Comparison of ENCODE assay signal across 8 mouse cellular contexts in genomic region chr6:87981547-87982256, GRCm38 (mm10). TPM values are rescaled to one million over a fixed set of nuclear protein-coding genes. Genes with fewer than 3 reads are reported as not detected.
DNase-seq lines count a peak whose midpoint lies in the region; ATAC-seq and TF ChIP-seq lines count a peak whose summit lies in the region.

H1fx (minus strand) TSS chr6:87981637.

- TF ChIP-seq CTCF in bone marrow, adult 2 months (IDR thresholded peaks at IDR 0.05; ENCODE audit: control insufficient read depth, insufficient read depth, low read length) = no peak

- no peak for TF ChIP-seq POLR2A in bone marrow, adult 2 months (IDR thresholded peaks at IDR 0.05; ENCODE audit: borderline replicate concordance, control insufficient read depth, low read depth, low read length)

- peak within 1 kb of the TSS; percentile 76 for H3K9ac ChIP-seq in embryonic facial prominence, embryonic 15.5 days
- peak within 1 kb of the TSS; percentile 93 for H3K9ac ChIP-seq in heart, embryonic 13.5 days
- H3K9ac ChIP-seq in liver, embryonic 15.5 days = peak within 1 kb of the TSS; percentile 4; the same call in 1 of the 2 replicates
- peak within 1 kb of the TSS; percentile 97 for H3K9ac ChIP-seq in neural tube, embryonic 12.5 days

- peak within 1 kb of the TSS; percentile 76 for H3K4me2 ChIP-seq in embryonic facial prominence, embryonic 15.5 days (replicated peaks)
- H3K4me2 ChIP-seq in heart, embryonic 13.5 days = peak within 1 kb of the TSS; percentile 89
- peak within 1 kb of the TSS; percentile 68 for H3K4me2 ChIP-seq in liver, embryonic 15.5 days
- H3K4me2 ChIP-seq in neural tube, embryonic 12.5 days (replicated peaks) = peak within 1 kb of the TSS; percentile 86

- under 1% methylated on average over 48 of the region's 55 CpGs for WGBS in bone marrow, adult 2 months
- 0% methylated on average over 54 of the region's 55 CpGs for WGBS in embryonic facial prominence, embryonic 15.5 days
- WGBS in heart, embryonic 13.5 days = under 1% methylated on average over 46 of the region's 55 CpGs
- 1% methylated on average over 50 of the region's 55 CpGs for WGBS in liver, embryonic 15.5 days (ENCODE audit: insufficient replicate concordance)
- WGBS in neural tube, embryonic 12.5 days = under 1% methylated on average over 55 of the region's 55 CpGs

- no peak within 1 kb of the TSS; the same call in 1 of the 2 replicates for H3K27ac ChIP-seq in bone marrow, adult 2 months (ENCODE audit: control insufficient read depth, insufficient read depth, low read depth, low read length, poor library complexity)
- peak within 1 kb of the TSS; percentile 90 for H3K27ac ChIP-seq in embryonic facial prominence, embryonic 15.5 days (replicated peaks)
- peak within 1 kb of the TSS; percentile 77 for H3K27ac ChIP-seq in heart, embryonic 13.5 days (replicated peaks)
- no peak within 1 kb of the TSS for H3K27ac ChIP-seq in liver, embryonic 15.5 days (replicated peaks)
- H3K27ac ChIP-seq in neural tube, embryonic 12.5 days = peak within 1 kb of the TSS; percentile 82

- peak within 1 kb of the TSS; percentile 45 for H3K4me3 ChIP-seq in bone marrow, adult 2 months (replicated peaks; ENCODE audit: control insufficient read depth, low read depth, low read length)
- peak within 1 kb of the TSS; percentile 88 for H3K4me3 ChIP-seq in embryonic facial prominence, embryonic 15.5 days (replicated peaks)
- H3K4me3 ChIP-seq in heart, embryonic 13.5 days = peak within 1 kb of the TSS; percentile 92
- H3K4me3 ChIP-seq in liver, embryonic 15.5 days (replicated peaks) = peak within 1 kb of the TSS; percentile 58
- peak within 1 kb of the TSS; percentile 97 for H3K4me3 ChIP-seq in neural tube, embryonic 12.5 days

- H3K27me3 ChIP-seq in embryonic facial prominence, embryonic 15.5 days = no peaks in the 10 kb centered on the region
- H3K27me3 ChIP-seq in heart, embryonic 13.5 days (replicated peaks) = 0 out of 2 replicates have a peak, but pooled peaks cover 5% of the 10 kb centered on the region
- peaks cover 71% of the 10 kb centered on the region for H3K27me3 ChIP-seq in liver, embryonic 15.5 days
- no peaks in the 10 kb centered on the region for H3K27me3 ChIP-seq in neural tube, embryonic 12.5 days (replicated peaks)

- no peaks in the 10 kb centered on the region for H3K9me3 ChIP-seq in embryonic facial prominence, embryonic 15.5 days (replicated peaks)
- H3K9me3 ChIP-seq in heart, embryonic 13.5 days = no peaks in the 10 kb centered on the region
- no peaks in the 10 kb centered on the region for H3K9me3 ChIP-seq in liver, embryonic 15.5 days (replicated peaks)
- no peaks in the 10 kb centered on the region for H3K9me3 ChIP-seq in neural tube, embryonic 12.5 days

- peaks cover 20% of the 10 kb centered on the region for H3K36me3 ChIP-seq in embryonic facial prominence, embryonic 15.5 days
- peaks cover 22% of the 10 kb centered on the region for H3K36me3 ChIP-seq in heart, embryonic 13.5 days
- H3K36me3 ChIP-seq in liver, embryonic 15.5 days (replicated peaks) = no peaks in the 10 kb centered on the region
- H3K36me3 ChIP-seq in neural tube, embryonic 12.5 days = peaks cover 21% of the 10 kb centered on the region

- DNase-seq in B cell, adult 2 months = peak; percentile 62 to 65
- DNase-seq in kidney, postnatal 25 days = peak; percentile 63 to 74
- DNase-seq in thymus, postnatal 25 days = peak; percentile 45

- H3K4me1 ChIP-seq in bone marrow, adult 2 months (ENCODE audit: control insufficient read depth, insufficient read depth, low read length) = no peaks in the 10 kb centered on the region
- peaks cover 21% of the 10 kb centered on the region for H3K4me1 ChIP-seq in embryonic facial prominence, embryonic 15.5 days
- H3K4me1 ChIP-seq in heart, embryonic 13.5 days = peaks cover 15% of the 10 kb centered on the region
- peaks cover 16% of the 10 kb centered on the region for H3K4me1 ChIP-seq in liver, embryonic 15.5 days (replicated peaks)
- peaks cover 17% of the 10 kb centered on the region for H3K4me1 ChIP-seq in neural tube, embryonic 12.5 days

- ATAC-seq in embryonic facial prominence, embryonic 15.5 days (ENCODE audit: insufficient number of reproducible peaks, low FRiP score, low TSS enrichment, low read depth) = peak; percentile 87
- ATAC-seq in heart, embryonic 13.5 days (ENCODE audit: extremely low read depth, insufficient number of reproducible peaks, low FRiP score, low TSS enrichment) = peak; percentile 52; the same call in 1 of the 2 replicates
- no peak; the same call in 1 of the 2 replicates for ATAC-seq in liver, embryonic 15.5 days (ENCODE audit: insufficient read depth)
- peak; percentile 77 for ATAC-seq in neural tube, embryonic 12.5 days (ENCODE audit: low FRiP score, low read depth)

RNA-seq across cellular contexts. Expression of gene H1fx, which starts in this region (rescaled TPM):
- 4.6 and 4.8 TPM in 2 replicates for polyA plus RNA-seq in bone marrow, adult 2 months (2011; ENCODE audit: insufficient read depth, insufficient read length, low replicate concordance, missing spikeins)
- polyA plus RNA-seq in embryonic facial prominence, embryonic 15.5 days (2015; fragmentation: Nextera tagmentation; extraction: Ambion mirVana) = 41.6 and 45.5 TPM in 2 replicates
- polyA plus RNA-seq in heart, embryonic 13.5 days (2015; fragmentation: Nextera tagmentation; extraction: Ambion mirVana) = 7.5 and 7.9 TPM in 2 replicates
- 2.9 and 3.2 TPM in 2 replicates for polyA plus RNA-seq in liver, embryonic 15.5 days (2015; fragmentation: Nextera tagmentation; extraction: Ambion mirVana)
- 114 TPM in 2 replicates for polyA plus RNA-seq in neural tube, embryonic 12.5 days (2016; fragmentation: Nextera tagmentation; extraction: Ambion mirVana)

Comparison
In these comparisons a context has a peak if more than half of its experiments do, and no peak if none do; other contexts are left out.
1. H3K27ac ChIP-seq: peak in embryonic facial prominence, embryonic 15.5 days (single experiment), heart, embryonic 13.5 days (single experiment) and neural tube, embryonic 12.5 days (single experiment); none in bone marrow, adult 2 months (single experiment) and liver, embryonic 15.5 days (single experiment).
2. H3K4me3 ChIP-seq: peak in every context shown above with its lines; median percentile 97 in neural tube, embryonic 12.5 days; 92 in heart, embryonic 13.5 days; 88 in embryonic facial prominence, embryonic 15.5 days; 58 in liver, embryonic 15.5 days; 45 in bone marrow, adult 2 months.
3. H3K9ac ChIP-seq: peak in every context shown above with its lines; median percentile 97 in neural tube, embryonic 12.5 days; 93 in heart, embryonic 13.5 days; 76 in embryonic facial prominence, embryonic 15.5 days; 4 in liver, embryonic 15.5 days.
4. Peak in every context shown above with its lines, with median percentiles within 50 percentile points of each other: DNase-seq and H3K4me2 ChIP-seq.